Mouse (Mus musculus) T-helper 17 cell (primary cell): ENCODE results near the gene Apopt1.

ENCODE experiments used
- in situ Hi-C, 2 experiments: fragments of 300-600 bp; cut with MboI, MseI; formaldehyde crosslinking; loops; 1 replicate in 1 of 2; 2 replicates in 1 of 2; pipeline ENCODE4 v1.15.1; 2025; ENCODE audit warnings: high pct_unique_total_duplicates in 2 of 2

The Apopt1 gene

GRCm38 (mm10) chr12:111678997-111679396 is 34.1 kb upstream of the Apopt1 start:
- in situ Hi-C loops: no loop called here

- in situ Hi-C loops: no loop called here
Measured at GRCm38 (mm10) chr12:111680661-111681060, 32.4 kb upstream of the Apopt1 start.

- in situ Hi-C loops: no loop called here
Measured at GRCm38 (mm10) chr12:111681305-111681704, 31.8 kb upstream of the Apopt1 start.

- in situ Hi-C loops: no loop called here
Measured at GRCm38 (mm10) chr12:111682003-111682402, 31.1 kb upstream of the Apopt1 start.

- in situ Hi-C loops: no loop called here
Measured at GRCm38 (mm10) chr12:111682806-111683205, 30.3 kb upstream of the Apopt1 start.

GRCm38 (mm10) chr12:111686390-111686789 is 26.7 kb upstream of the Apopt1 start:
- in situ Hi-C loops: no loop called here

GRCm38 (mm10) chr12:111687350-111688068 is 25.6 kb upstream of the Apopt1 start:
- in situ Hi-C loops: no loop called here

GRCm38 (mm10) chr12:111688069-111688428 is 25.0 kb upstream of the Apopt1 start:
- in situ Hi-C loops: no loop called here

- in situ Hi-C loops: no loop called here
Measured at GRCm38 (mm10) chr12:111689426-111689825, 23.6 kb upstream of the Apopt1 start.

GRCm38 (mm10) chr12:111691346-111691872 is 21.7 kb upstream of the Apopt1 start:
- in situ Hi-C loops: no loop called here

- in situ Hi-C loops: no loop called here
Measured at GRCm38 (mm10) chr12:111692899-111693298, 20.2 kb upstream of the Apopt1 start.

- in situ Hi-C loops: no loop called here
Measured at GRCm38 (mm10) chr12:111693341-111694270, 19.5 kb upstream of the Apopt1 start.

- in situ Hi-C loops: no loop called here
Measured at GRCm38 (mm10) chr12:111694271-111694781, 18.7 kb upstream of the Apopt1 start.

- in situ Hi-C loops: no loop called here
Measured at GRCm38 (mm10) chr12:111694880-111695804, 17.9 kb upstream of the Apopt1 start.

GRCm38 (mm10) chr12:111696239-111696638 is 16.8 kb upstream of the Apopt1 start:
- in situ Hi-C loops: no loop called here

GRCm38 (mm10) chr12:111697708-111698107 is 15.4 kb upstream of the Apopt1 start:
- in situ Hi-C loops: no loop called here

GRCm38 (mm10) chr12:111698346-111698913 is 14.6 kb upstream of the Apopt1 start:
- in situ Hi-C loops: no loop called here

- in situ Hi-C loops: no loop called here
Measured at GRCm38 (mm10) chr12:111699542-111699941, 13.5 kb upstream of the Apopt1 start.

GRCm38 (mm10) chr12:111700920-111701458 is 12.1 kb upstream of the Apopt1 start:
- in situ Hi-C loops: no loop called here

GRCm38 (mm10) chr12:111703301-111703700 is 9.8 kb upstream of the Apopt1 start:
- in situ Hi-C loops: no loop called here
